Mouse (Mus musculus): ENCODE data around the gene Dsp.

Dsp gene

DNA sequence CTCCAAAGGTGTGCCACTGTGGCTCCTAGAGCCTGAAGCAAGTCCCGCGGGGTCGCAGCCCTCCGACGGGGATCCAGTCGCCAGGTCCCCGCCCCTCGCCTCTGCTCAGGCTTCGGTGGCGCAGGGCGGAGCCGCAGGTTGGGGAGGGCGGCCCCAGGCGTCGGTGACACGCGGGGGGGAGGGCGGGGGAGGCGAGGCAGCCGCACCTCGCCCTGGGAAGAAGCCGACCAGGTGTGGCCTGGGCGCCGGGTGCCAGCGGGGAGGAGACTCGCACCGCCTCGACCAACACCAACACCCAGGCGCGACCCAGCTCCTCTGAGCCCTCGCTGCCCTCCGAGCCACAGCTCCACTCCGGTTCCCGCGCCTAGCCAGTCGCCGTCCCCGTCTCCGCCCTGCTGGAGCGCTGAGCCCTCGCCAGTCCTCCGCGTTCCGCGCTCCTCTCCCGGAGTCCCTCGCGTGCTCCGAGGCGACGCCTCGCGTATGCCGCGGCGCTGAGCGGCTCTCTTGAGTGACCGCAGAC, at the start of gene Dsp:
Gene Dsp, plus strand, starts transcription at position 226 of the 520 bp plus-strand sequence.
- peak; percentile 30 for DNase-seq (ENCODE audit: low read depth, low spot score)

DNA sequence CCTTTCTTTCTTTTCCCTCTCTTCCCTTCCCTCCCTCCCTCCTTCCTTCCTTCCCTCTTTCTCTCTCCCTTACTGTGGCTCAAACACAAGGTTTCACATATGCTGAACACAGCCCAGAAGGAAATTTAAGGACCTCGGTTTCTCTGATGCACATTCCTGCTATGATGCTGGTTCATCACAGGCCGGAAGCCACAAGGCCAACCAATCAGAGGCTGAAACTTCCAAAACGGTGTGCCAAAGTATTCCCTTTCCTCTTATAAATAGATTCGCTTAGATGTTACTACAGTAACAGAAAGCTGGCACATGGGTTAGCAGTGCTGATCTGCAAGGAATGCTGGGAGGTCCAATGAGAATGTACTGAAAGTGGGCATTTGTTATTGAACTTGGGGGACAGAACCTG, 47.7 kb upstream of the Dsp start:
- DNase-seq (ENCODE audit: low read depth, low spot score) = no peak

DNA sequence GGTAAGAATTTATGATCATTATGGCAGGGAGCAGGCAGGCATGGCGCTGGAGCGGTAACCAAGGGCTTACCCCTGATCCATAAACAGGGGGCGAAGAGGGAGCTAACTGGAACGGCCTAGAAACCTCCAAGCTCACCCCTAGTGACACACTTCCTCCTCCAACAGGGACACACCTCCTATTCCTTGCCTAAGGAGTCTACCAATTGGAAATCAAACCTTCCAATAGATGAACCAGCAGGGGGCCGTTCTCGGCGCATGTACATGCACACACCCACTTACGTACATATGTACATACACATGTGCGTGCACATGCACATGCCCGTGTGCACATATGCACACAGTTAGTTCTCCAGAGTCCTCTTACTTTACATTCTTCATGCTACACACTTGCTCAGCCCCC, 46.6 kb upstream of the Dsp start:
- DNase-seq (ENCODE audit: low read depth, low spot score) = no peak

DNA sequence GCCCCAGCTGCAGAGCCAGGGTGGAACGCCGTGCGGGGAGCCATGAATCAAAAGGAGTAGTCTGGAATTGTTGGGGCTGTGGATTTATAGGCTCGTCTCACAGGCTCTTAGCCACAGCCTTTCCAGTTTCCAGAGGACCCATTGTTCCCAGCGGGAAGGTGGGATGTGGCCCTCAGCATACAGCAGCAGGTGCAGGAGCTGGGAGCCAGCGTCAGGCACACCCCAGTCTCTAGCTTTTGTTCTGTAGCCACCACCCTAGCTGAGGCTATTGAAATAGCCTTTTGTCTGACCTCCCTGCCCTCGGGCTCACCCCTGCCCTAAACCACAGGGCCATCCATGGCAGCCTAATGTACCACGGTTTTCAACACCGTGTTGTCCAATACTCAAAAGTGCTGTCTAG, 42.0 kb upstream of the Dsp start:
- no peak for DNase-seq (ENCODE audit: low read depth, low spot score)

DNA sequence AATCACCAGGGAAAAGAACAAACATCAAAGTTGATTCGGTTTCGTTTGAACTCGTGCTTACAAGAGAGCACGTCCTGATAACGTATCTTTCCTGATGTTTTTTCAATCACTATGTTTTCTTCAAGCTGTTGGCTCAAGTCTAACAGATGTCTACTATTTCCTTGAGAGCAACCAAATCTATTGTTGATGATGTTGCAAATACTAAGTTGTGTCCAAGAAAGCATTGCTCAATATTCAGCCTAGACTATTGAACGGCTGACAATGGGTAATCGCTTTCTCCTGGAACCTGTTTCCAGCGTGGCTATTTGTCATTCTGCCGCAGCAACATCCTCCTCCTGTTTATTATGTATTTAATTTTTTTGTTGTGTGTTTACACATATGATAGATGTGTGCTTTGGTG, 28.8 kb upstream of the Dsp start:
- DNase-seq (ENCODE audit: low read depth, low spot score) = no peak

DNA sequence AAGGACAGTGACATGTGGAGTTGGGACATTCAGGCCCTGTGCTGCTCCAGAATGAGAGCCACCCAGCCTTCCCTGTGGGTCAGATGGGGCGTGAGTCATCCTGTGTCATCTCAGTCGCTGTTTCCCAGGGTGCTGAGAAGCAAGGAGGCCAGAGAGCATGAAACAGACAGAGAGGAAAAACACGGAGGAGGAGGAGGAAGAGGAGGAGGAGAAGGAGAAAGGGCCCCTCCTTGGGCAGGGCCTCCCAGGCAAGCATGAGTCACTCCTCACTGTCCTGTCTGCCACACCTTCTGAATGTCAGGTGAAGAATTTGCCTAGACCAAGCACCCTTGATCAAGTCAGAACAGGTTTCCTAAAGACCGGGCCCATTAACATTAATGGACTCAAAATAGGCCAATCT, 27.4 kb upstream of the Dsp start:
- DNase-seq (ENCODE audit: low read depth, low spot score) = no peak

DNA sequence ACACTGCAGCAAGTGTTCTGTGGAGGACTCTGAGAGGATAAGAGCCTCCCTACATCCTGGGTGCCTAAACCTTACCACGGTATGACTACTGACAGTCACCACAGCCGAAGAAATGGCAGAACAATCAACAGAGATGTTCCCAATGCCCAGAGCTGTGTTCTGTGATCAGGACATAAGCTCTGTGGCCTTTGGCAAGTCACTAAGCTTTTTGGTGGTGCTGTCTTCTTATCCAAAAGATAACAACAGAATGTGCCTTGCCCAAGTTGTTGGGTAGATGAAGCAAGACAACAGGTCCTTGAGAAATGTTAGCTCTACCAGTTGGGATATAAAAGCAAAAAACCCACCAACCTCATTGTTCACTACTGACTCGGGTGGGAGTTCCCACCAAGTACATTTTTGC, 23.4 kb upstream of the Dsp start:
- DNase-seq (ENCODE audit: low read depth, low spot score) = no peak

DNA sequence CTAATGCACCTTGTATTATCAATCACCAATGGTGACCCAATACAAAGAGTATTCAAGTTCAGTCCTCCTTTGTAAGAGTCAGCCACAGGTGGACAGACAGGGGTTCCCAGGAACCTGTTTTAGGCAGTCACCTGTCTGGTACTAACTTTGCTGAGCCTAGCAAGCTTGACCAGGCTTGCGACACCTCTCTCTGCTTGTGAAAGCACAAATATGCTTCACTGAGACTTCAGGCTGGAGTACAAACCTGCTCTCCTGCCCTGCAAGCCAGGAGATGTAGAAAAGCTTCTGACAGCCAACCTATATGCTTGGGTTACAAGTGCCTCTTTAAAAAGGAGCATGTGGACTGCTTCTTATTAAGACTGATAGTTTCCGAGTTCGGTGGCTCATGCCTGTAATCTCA, 22.8 kb upstream of the Dsp start:
- no peak for DNase-seq (ENCODE audit: low read depth, low spot score)

DNA sequence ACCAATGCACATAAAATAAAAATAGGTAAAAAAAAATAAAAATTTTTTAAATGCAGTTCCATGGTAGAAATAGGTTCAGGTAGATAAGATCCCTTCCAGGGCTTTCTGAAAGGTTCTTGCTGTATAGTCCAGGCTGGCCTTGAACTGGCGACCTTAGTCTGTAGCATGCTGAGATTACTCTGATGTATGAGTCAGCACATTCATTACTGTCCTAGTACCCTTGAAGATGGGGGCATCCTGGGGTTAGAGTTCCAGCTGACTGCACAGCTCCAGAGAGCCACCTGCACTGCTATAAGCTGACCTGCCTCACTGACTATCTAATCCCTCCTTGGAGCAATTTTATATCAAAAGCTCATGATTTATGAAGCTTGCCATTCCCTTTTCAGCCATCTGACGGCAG, 21.6 kb upstream of the Dsp start:
- DNase-seq (ENCODE audit: low read depth, low spot score) = no peak

DNA sequence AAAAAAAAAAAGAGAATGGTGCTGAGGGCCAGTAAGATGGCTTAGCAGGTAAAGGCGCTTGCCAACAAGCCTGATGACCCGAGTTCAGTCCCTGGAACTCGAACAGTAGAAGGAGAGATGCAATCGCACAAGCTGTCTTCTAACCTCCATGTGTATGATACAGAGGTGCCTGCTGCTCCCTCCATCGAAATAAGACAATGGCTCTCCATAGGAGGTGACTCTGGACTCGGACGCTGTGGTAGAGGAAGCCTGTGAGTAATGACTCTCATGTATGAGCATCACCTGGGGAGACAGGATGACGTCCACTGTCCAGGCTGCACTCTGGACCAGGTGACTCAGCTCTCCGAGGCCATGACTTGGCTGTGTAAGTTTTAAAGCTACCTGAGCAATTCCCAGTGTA, 21.0 kb upstream of the Dsp start:
- DNase-seq (ENCODE audit: low read depth, low spot score) = no peak

DNA sequence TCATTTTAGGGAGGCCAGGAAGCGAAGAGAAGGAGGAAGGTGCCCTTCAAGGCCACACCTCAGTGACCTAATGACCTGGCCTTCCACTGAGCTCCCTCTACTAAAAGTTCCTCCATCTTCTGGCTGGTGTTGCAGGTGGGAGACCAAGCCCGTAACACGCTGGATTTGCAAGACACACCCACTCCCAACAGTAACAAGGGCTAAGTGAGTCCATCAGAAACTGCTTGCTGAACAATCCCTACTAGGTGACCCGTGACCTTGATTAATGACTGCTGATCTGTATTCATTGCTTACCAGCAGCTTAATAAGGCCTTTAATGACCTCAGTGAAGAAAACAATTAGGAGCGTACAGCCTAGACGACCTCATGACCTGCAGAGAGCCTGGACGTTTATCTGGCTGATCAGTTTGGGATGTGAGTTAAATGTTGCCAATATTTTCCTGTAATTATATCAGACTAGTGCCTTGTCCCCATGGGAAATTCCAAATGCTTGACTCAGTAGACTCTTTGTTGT, 18.0 kb upstream of the Dsp start:
- DNase-seq (ENCODE audit: low read depth, low spot score) = no peak

DNA sequence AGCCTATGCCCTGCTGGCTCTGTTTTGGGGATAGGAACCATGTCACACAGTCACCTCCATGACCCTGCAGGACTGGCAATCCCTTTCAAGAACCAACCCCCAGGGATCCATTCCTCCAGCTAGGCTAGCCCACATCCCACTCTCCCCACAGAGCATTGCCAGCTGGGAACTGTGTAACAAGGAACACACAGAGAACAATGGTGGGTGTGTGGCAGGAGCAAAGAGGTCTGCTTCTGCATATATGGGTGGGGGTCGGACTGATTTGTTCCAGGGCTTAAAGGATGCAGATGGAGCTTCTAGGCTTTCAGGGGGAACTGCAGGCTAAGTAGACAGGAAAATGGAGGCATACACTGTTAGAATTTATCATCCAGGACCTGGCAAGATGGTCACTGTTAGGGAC, 10.6 kb upstream of the Dsp start:
- no peak for DNase-seq (ENCODE audit: low read depth, low spot score)

DNA sequence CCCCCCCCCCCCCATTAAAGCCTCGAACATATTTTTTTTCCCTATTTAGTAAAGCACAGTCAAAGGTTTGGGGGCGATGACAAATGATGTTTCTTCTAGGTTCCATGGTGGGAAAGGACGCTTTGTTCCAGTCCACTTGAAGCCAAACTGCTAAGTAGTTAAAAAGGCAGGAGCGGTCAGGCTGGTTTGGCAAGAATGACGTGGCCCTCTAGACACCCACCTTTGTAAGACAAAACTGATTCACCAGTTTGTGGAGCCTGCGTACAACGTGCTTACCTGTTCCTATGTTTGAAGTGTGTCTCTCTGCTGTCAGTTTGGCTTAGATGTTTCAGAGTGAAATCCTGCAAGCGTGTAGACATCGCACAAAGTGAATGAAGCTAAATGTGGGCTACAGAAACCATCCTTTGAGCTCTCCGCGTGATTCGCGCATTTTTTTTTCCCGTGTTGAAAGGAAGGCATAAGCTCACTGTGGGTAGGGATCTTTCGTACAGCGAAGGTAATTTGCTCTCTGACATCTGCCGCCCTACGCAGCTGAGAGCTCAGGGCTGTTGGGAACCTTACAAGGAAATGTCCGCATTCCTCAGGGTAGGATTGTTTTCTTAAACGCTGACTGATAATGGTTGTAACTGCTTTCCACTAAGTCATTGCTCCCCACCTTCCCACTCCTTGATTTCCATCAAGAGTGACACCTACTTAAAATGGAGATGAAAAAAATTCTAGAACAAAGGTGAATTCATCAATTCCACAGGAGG, 6.0 kb upstream of the Dsp start:
- no peak for DNase-seq (ENCODE audit: low read depth, low spot score)

DNA sequence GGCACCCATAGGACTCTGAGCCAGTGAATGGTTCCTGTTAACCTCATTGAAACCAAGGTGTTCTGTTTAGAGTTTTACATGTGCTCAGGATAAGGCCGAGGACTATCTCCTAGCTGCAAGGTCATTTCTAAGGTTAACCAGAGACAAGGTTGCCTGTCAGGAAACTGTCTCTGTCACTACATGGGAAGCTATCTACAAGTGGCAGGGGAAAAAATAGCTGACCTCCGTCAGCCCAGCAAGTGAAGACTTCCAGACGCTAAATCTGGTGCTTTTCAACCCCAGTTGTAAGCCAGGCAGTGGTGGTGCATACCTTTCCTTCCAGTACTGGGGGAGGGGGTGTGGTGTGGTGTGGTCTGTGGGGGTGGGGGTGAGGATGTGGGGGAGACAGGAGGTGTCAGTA, 2.7 kb upstream of the Dsp start:
- DNase-seq (ENCODE audit: low read depth, low spot score) = no peak

DNA sequence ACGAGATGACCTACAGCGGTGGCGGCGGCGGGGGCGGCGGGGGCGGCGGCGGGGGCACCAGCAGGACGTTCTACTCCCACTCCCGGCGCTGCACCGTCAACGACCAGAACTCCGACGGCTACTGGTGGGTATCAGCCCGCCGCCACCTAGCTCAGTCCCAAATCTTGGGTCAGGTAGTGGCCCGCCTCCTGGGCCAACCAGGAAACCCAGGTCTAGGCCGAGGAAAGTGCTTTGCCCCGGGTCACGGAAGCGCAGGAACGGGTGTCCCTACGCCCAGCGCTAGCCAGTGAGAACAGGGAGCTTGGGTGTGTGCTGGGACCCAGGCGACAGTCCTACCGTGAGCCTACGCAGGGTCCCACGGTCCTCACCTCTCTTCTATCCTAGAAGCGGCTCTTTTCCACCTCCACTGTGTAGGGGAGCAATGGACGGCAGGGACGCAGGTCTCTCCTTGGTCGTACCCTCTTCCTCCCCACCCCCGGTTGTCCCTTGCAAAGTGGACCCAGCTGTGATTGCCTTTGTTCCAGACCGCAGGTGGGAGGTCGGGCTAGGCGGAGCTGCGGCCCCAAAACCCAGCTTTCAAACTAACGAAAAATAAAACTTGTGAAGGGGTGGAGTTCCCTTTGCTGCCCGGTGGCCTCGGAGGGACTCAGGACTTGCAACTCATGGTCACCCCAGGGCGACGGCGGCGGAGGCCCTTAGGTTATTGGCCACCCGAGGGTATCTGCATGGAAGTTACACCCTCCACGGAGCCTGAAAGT, 756 bp downstream of the Dsp start:
- peak; percentile 7 for DNase-seq (ENCODE audit: low read depth, low spot score)

DNA sequence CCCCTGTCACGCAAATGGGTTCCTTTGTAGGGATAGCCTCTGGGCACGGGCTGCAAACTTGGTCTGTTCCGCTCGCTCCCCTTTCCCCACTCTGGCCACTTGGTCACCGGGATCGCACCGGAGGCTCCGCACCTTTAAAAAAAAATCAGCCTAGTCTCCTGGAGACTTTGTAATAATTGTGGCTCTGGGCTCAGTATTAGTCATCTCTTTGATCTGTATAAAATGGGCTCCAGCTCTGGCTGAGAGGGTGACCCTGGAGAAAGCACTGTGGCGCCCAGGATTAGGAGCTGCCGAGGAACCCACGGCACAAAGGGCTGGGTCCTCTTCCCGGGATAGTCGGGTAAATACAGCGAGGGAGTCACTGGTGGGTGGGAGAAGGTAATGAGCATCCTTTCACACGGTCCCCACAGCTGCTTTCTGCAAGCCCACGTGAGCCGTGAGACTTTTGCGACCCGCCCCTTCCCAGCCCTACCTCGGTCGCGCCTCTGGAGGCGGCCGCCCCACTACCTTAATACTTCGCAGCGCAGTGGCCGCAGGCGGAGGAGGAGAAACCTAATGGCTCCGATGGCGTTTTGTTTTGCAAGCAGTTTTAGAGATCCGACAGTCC, 1.4 kb downstream of the Dsp start:
- DNase-seq (ENCODE audit: low read depth, low spot score) = peak; percentile 26

DNA sequence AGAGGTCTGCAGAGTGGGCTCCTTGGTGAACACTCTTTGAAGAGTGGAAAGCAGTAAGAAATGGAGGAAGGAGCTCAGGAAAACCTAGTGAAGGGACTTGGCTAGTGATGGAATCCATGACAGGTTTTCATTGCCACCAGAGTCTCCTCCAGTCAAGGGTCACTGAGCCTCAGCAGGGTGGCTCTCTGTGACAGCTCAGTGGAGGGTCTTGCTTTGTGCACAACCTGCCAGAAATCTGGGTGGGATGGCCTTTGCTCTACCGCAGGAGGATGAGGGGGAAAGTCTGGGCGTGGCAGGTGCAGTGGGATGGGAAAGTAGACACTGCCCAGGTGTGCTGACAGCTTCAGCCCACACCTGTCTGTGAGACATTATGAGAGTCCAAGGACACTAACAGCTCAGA, 4.4 kb downstream of the Dsp start:
- no peak for DNase-seq (ENCODE audit: low read depth, low spot score)

DNA sequence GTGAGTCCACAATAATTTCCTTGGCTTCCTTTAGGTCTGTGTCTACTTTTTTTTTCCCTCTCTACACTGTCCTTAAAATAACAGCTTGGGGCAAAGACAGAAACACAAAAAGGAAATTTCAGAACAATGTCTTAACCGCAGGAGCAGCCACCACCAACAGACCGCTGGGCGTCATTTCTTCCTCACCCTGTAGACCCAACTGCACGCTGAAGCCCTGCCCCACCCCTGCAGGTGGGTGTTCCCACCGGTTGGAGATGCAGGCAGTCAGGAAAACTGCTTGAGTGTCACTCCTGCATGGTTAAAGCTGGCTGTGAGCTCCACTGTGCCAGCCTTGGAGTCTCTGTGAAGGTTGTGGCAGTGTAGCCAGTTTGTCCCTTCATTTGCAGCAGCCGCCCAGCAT, 6.5 kb downstream of the Dsp start:
- DNase-seq (ENCODE audit: low read depth, low spot score) = peak; percentile 2

DNA sequence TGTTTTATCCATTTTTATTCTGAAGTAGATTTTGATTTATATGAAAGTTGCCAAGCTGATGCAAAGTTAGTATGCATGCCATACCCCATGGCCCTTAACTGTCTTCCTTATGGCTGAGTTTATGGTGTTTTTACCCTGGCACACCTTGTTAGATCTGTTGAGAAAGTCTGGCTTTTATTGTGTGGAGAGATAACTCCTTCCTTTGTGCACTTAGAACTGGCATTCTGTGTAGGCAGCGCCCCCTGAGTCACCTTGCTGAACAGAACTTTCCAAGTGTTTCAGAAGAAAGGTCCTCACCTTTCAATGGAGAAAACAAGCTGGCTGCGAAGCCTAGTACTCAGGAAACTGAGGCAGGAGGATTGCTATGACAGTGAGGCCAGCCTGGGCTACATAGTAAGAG, 10.9 kb downstream of the Dsp start:
- DNase-seq (ENCODE audit: low read depth, low spot score) = no peak

DNA sequence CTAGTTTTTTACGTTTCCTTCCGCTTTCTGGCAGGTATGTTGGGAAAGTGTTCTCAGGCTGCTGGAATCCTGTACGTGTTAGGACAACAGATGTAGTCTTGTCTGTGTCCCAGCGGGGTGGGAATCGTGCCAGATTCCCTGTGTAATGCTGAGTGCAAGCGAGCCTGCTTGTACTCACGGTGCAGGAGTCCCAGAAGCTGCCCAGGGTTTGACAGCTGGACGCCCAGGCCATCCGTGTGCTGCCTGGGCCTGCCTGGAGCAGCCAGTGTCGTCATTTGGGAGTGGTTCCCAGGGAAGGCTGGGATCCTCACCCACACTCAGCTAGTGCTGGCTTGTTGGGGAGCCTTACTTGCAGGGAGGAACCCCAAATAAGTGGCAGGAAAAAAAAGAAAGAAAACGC, 11.6 kb downstream of the Dsp start:
- no peak for DNase-seq (ENCODE audit: low read depth, low spot score)

DNA sequence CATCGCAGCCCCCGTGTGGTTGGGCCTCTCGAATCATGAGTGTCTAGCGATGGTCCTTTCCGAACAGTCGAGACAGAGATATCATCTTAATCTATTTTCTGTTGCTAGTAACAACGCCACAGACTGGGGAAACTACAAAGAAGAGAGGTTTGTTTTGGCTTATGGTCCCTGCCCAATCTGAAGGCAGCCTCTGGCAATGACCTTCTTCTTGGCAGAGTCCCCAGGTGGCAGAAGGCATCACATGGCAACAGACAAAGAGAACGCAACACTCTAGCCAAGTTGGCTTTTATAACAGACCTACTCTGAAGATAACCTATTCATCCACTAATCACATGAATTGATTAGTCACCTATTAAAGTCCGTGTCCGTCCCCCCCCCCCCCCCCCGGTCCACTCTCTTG, 13.8 kb downstream of the Dsp start:
- DNase-seq (ENCODE audit: low read depth, low spot score) = no peak

DNA sequence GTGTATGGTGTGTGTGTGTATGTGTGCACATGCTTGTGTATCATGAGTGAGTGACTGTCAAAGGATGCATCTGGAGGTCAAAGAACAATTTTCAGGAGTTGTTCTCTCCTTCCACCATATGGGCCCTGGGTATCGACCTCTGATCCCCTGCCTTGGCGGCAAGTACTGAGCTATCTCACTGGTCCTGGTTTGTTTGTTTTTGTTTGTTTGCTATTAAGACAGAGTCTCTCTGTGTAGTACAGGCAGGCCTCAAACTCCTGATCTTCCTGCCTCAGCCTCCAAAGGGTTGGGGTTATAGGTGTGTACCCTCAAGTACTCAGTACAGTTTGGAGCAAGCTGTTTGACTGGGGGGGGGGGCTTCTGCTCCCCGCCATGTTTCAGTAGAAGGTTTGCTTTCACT, 16.0 kb downstream of the Dsp start:
- no peak for DNase-seq (ENCODE audit: low read depth, low spot score)
